Mouse (Mus musculus): ENCODE results near the gene Syce2. TPM values are rescaled to one million over a fixed set of nuclear protein-coding genes. Genes with fewer than 3 reads are reported as not detected.
A peak's percentile ranks its signal among the peaks of the same experiment; 100 is the strongest.

Gene Syce2
- polyA plus RNA-seq, 2 experiments, result 36.9 to 75.3 TPM

- DNase-seq (ENCODE audit: low spot score) (no peak), ATAC-seq (ENCODE audit: low FRiP score, low read depth) (peak; percentile 4; the same call in 1 of the 2 replicates)
- H3K9ac ChIP-seq (ENCODE audit: low read depth, low read length, severe bottlenecking), result peak overlapping the region; percentile 92
- H3K27me3 ChIP-seq (ENCODE audit: control insufficient read depth, insufficient read depth, low read length), result no peaks in the 10 kb centered on the region
- H3K4me2 ChIP-seq (replicated peaks; ENCODE audit: low read depth, low read length, severe bottlenecking), result peak overlapping the region; percentile 65
- peaks cover 46% of the 10 kb centered on the region for H3K36me3 ChIP-seq (ENCODE audit: control insufficient read depth, insufficient read depth, low read length)
- TF ChIP-seq POLR2A (IDR thresholded peaks at IDR 0.05; ENCODE audit: borderline replicate concordance, extremely low read depth, insufficient read depth, insufficient read length), result no peak
- peak overlapping the region; percentile 79 for H3K4me3 ChIP-seq (replicated peaks; ENCODE audit: low read length)
- H3K9me3 ChIP-seq (ENCODE audit: control insufficient read depth, low read length), result no peaks in the 10 kb centered on the region
- H3K4me1 ChIP-seq (ENCODE audit: control insufficient read depth, insufficient read depth, low read length), result peaks cover 20% of the 10 kb centered on the region; the same call in 1 of the 2 replicates
- peak overlapping the region; percentile 71 for H3K27ac ChIP-seq (replicated peaks; ENCODE audit: low read depth, low read length)
- WGBS, result 1% methylated on average over 30 of the region's 30 CpGs
Measured at GRCm38 (mm10) chr8:84846094-84846721, 25.7 kb upstream of the Syce2 start.

- under 1% methylated on average over 54 of the region's 55 CpGs for WGBS
- Histone ChIP-seq H3K4me2 (replicated peaks; ENCODE audit: low read depth, low read length, severe bottlenecking) (peak within 1 kb of the TSS; percentile 74), H3K4me3 (replicated peaks; ENCODE audit: low read length) (peak within 1 kb of the TSS; percentile 79), H3K27me3 (ENCODE audit: control insufficient read depth, insufficient read depth, low read length) (no peaks in the 10 kb centered on the region), H3K4me1 (ENCODE audit: control insufficient read depth, insufficient read depth, low read length) (peaks cover 20% of the 10 kb centered on the region; the same call in 1 of the 2 replicates), H3K27ac (replicated peaks; ENCODE audit: low read depth, low read length) (peak within 1 kb of the TSS; percentile 76), H3K9ac (ENCODE audit: low read depth, low read length, severe bottlenecking) (peak within 1 kb of the TSS; percentile 92), H3K9me3 (ENCODE audit: control insufficient read depth, low read length) (no peaks in the 10 kb centered on the region), H3K36me3 (ENCODE audit: control insufficient read depth, insufficient read depth, low read length) (peaks cover 39% of the 10 kb centered on the region)
- TF ChIP-seq POLR2A (IDR thresholded peaks at IDR 0.05; ENCODE audit: borderline replicate concordance, extremely low read depth, insufficient read depth, insufficient read length), result peak; percentile 98
- ATAC-seq (ENCODE audit: low FRiP score, low read depth) (peak; percentile 99), DNase-seq (ENCODE audit: low spot score) (peak; percentile 100)
Measured at GRCm38 (mm10) chr8:84846722-84847572, 25.0 kb upstream of the Syce2 start, which contains the start of gene Calr. Gene Calr, minus strand, starts transcription at chr8:84846934.

- peak overlapping the region; percentile 63 for H3K9ac ChIP-seq (ENCODE audit: low read depth, low read length, severe bottlenecking)
- peaks cover 29% of the 10 kb centered on the region for H3K36me3 ChIP-seq (ENCODE audit: control insufficient read depth, insufficient read depth, low read length)
- peak overlapping the region; percentile 74 for H3K4me2 ChIP-seq (replicated peaks; ENCODE audit: low read depth, low read length, severe bottlenecking)
- H3K9me3 ChIP-seq (ENCODE audit: control insufficient read depth, low read length), result no peaks in the 10 kb centered on the region
- peak overlapping the region; percentile 76 for H3K27ac ChIP-seq (replicated peaks; ENCODE audit: low read depth, low read length)
- no peak for DNase-seq (ENCODE audit: low spot score)
- no peaks in the 10 kb centered on the region for H3K27me3 ChIP-seq (ENCODE audit: control insufficient read depth, insufficient read depth, low read length)
- no peak for ATAC-seq (ENCODE audit: low FRiP score, low read depth)
- no peak for TF ChIP-seq POLR2A (IDR thresholded peaks at IDR 0.05; ENCODE audit: borderline replicate concordance, extremely low read depth, insufficient read depth, insufficient read length)
- peaks cover 20% of the 10 kb centered on the region; the same call in 1 of the 2 replicates for H3K4me1 ChIP-seq (ENCODE audit: control insufficient read depth, insufficient read depth, low read length)
- WGBS, result 41% methylated on average over 6 of the region's 6 CpGs
- H3K4me3 ChIP-seq (replicated peaks; ENCODE audit: low read length), result peak overlapping the region; percentile 79
Measured at GRCm38 (mm10) chr8:84847684-84848435, 24.1 kb upstream of the Syce2 start.

GRCm38 (mm10) chr8:84856434-84856833 is 15.5 kb upstream of the Syce2 start:
- DNase-seq (ENCODE audit: low spot score) (no peak), ATAC-seq (ENCODE audit: low FRiP score, low read depth) (no peak)
- peaks cover 23% of the 10 kb centered on the region for H3K36me3 ChIP-seq (ENCODE audit: control insufficient read depth, insufficient read depth, low read length)
- H3K4me2 ChIP-seq (replicated peaks; ENCODE audit: low read depth, low read length, severe bottlenecking), result peak overlapping the region; percentile 85
- H3K4me1 ChIP-seq (ENCODE audit: control insufficient read depth, insufficient read depth, low read length), result peaks cover 11% of the 10 kb centered on the region
- H3K27ac ChIP-seq (replicated peaks; ENCODE audit: low read depth, low read length), result no peak overlapping the region
- no peaks in the 10 kb centered on the region for H3K27me3 ChIP-seq (ENCODE audit: control insufficient read depth, insufficient read depth, low read length)
- H3K9me3 ChIP-seq (ENCODE audit: control insufficient read depth, low read length), result no peaks in the 10 kb centered on the region
- WGBS, result 94% methylated on average over 3 of the region's 3 CpGs
- TF ChIP-seq POLR2A (IDR thresholded peaks at IDR 0.05; ENCODE audit: borderline replicate concordance, extremely low read depth, insufficient read depth, insufficient read length), result no peak
- H3K9ac ChIP-seq (ENCODE audit: low read depth, low read length, severe bottlenecking), result no peak overlapping the region
- H3K4me3 ChIP-seq (replicated peaks; ENCODE audit: low read length), result peak overlapping the region; percentile 87
